Mouse (Mus musculus) hindbrain, embryonic 10.5 days (tissue): ENCODE data around the gene Gm26620. TPM values are rescaled to one million over a fixed set of nuclear protein-coding genes. Genes with fewer than 3 reads are reported as not detected.

Experiments used
- DNase-seq: peaks from one replicate; pipeline ENCODE4 v3.0.0-alpha.2; 2017; ENCODE audit warnings: low spot score
- H3K27ac ChIP-seq: fragments of 300-500 bp; sonication (generic); 2 replicates; pipeline ENCODE4 v1.5.1; 2016; ENCODE audit warnings: mild to moderate bottlenecking, moderate library complexity
- H3K27me3 ChIP-seq: fragments of 300-500 bp; sonication (generic); 2 replicates; pipeline ENCODE4 v1.6.1; 2016; ENCODE audit warnings: mild to moderate bottlenecking; ENCODE audit not compliant: poor library complexity, insufficient read depth, severe bottlenecking
- H3K36me3 ChIP-seq: fragments of 300-500 bp; sonication (generic); 2 replicates; pipeline ENCODE4 v1.6.1; 2016; ENCODE audit warnings: mild to moderate bottlenecking, moderate library complexity
- H3K4me1 ChIP-seq: fragments of 300-500 bp; sonication (generic); replicated peaks from 2 replicates; pipeline ENCODE4 v1.6.1; 2016; ENCODE audit warnings: mild to moderate bottlenecking
- H3K4me3 ChIP-seq: fragments of 300-500 bp; sonication (generic); 2 replicates; pipeline ENCODE4 v1.5.1; 2016; ENCODE audit warnings: mild to moderate bottlenecking, moderate library complexity
- H3K9me3 ChIP-seq: fragments of 300-500 bp; sonication (generic); 2 replicates; pipeline ENCODE4 v1.6.1; 2016; ENCODE audit warnings: mild to moderate bottlenecking, moderate library complexity
- WGBS: fragments of 180-500 bp; shearing (Covaris S2); methylation state at CpG from one replicate; pipeline ENCODE4 v1.1.7; 2016; 5-methylcytosine and 5-hydroxymethylcytosine counted together
- polyA plus RNA-seq: library from polyadenylated mRNA; unstranded; fragments of >200 nt; fragmentation: Nextera tagmentation; extraction: Ambion mirVana; gene quantifications from 2 replicates; pipeline ENCODE4 v1.2.1, GENCODE M21; 2016

Gene Gm26620
- polyA plus RNA-seq, 1 experiment from 2014 or later, result not detected

- H3K4me3 ChIP-seq, result no peak overlapping the region
Measured at GRCm38 (mm10) chr1:170862435-170862717, 22.5 kb upstream of the Gm26620 start.

DNA sequence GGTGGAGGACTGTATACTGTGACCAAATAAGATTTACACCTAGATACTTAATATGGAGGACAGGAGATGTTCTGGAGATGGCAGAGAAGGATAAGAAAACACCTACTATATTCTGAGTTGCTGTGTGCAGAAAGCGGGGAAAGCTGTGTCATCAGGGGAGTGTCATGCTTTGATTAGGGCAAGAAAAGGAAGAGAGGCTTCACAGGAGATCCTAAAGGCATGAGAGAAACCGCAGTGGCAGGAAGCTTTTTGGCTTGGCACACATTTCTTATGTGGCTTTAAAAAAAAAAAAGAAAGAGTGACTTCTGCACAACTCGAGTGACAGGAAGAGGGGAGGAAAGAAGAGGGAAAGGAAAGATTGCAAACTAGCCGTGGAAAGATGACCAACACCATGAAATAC, 21.8 kb upstream of the Gm26620 start:
- no peak overlapping the region for H3K27ac ChIP-seq
- DNase-seq, result no peak
- peaks cover 10% of the 10 kb centered on the region for H3K4me1 ChIP-seq
- no peaks in the 10 kb centered on the region for H3K36me3 ChIP-seq
- H3K9me3 ChIP-seq, result no peaks in the 10 kb centered on the region
- 73% methylated on average over 4 of the region's 4 CpGs for WGBS
- no peak overlapping the region for H3K4me3 ChIP-seq
- H3K27me3 ChIP-seq, result no peaks in the 10 kb centered on the region

More at GRCm38 (mm10) chr1:170862435-170862717, 22.5 kb upstream of the Gm26620 start:
- no peak overlapping the region for H3K27ac ChIP-seq
- no peaks in the 10 kb centered on the region for H3K27me3 ChIP-seq
- 77% methylated on average over 3 of the region's 3 CpGs for WGBS
- H3K4me1 ChIP-seq, result peaks cover 10% of the 10 kb centered on the region
- no peaks in the 10 kb centered on the region for H3K9me3 ChIP-seq
- no peak for DNase-seq
- no peaks in the 10 kb centered on the region for H3K36me3 ChIP-seq

GRCm38 (mm10) chr1:170864234-170864633, 20.6 kb upstream of the Gm26620 start:
- Histone ChIP-seq H3K27ac (no peak overlapping the region), H3K27me3 (no peaks in the 10 kb centered on the region), H3K4me3 (no peak overlapping the region), H3K9me3 (no peaks in the 10 kb centered on the region), H3K4me1 (peaks cover 10% of the 10 kb centered on the region), H3K36me3 (no peaks in the 10 kb centered on the region)
- no peak for DNase-seq

DNA sequence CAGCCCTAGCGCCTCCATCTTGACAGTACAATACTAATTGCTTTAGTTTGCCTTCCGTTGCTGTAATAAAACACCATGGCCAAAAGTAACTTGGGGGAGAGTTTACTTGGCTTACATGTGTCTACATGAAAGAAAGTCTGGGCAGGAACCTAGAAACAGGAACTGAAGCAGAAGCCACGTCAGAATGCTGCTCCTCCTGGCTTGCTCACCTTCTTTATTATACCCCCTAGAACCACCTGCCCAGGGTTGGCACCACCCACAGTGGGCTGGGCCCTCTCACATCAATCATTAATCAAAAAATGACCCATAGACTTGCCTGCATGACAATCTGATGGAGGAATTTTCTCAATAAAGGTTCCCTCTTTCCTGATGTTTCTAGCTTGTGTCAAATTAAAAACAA, 20.1 kb upstream of the Gm26620 start:
- Histone ChIP-seq H3K4me3 (no peak overlapping the region), H3K36me3 (no peaks in the 10 kb centered on the region), H3K4me1 (peaks cover 10% of the 10 kb centered on the region), H3K9me3 (no peaks in the 10 kb centered on the region), H3K27me3 (no peaks in the 10 kb centered on the region), H3K27ac (no peak overlapping the region)
- WGBS, result 81% methylated on average over 3 of the region's 3 CpGs
- no peak for DNase-seq

- no peak for DNase-seq
- H3K4me1 ChIP-seq, result peaks cover 10% of the 10 kb centered on the region
- no peaks in the 10 kb centered on the region for H3K27me3 ChIP-seq
- WGBS, result 89% methylated on average over 5 of the region's 5 CpGs
- no peak overlapping the region for H3K27ac ChIP-seq
- no peaks in the 10 kb centered on the region for H3K36me3 ChIP-seq
- no peak overlapping the region for H3K4me3 ChIP-seq
- no peaks in the 10 kb centered on the region for H3K9me3 ChIP-seq
Measured at GRCm38 (mm10) chr1:170865406-170865805, 19.5 kb upstream of the Gm26620 start.

- H3K27me3 ChIP-seq, result no peaks in the 10 kb centered on the region
- no peaks in the 10 kb centered on the region for H3K9me3 ChIP-seq
- 4% methylated on average over 30 of the region's 30 CpGs for WGBS
- peaks cover 10% of the 10 kb centered on the region for H3K36me3 ChIP-seq
- H3K4me3 ChIP-seq, result peak overlapping the region; percentile 90
- no peak for DNase-seq
- H3K27ac ChIP-seq, result peak overlapping the region; percentile 83
- H3K4me1 ChIP-seq, result peaks cover 10% of the 10 kb centered on the region
Measured at GRCm38 (mm10) chr1:170866992-170867690, 17.7 kb upstream of the Gm26620 start.

DNA sequence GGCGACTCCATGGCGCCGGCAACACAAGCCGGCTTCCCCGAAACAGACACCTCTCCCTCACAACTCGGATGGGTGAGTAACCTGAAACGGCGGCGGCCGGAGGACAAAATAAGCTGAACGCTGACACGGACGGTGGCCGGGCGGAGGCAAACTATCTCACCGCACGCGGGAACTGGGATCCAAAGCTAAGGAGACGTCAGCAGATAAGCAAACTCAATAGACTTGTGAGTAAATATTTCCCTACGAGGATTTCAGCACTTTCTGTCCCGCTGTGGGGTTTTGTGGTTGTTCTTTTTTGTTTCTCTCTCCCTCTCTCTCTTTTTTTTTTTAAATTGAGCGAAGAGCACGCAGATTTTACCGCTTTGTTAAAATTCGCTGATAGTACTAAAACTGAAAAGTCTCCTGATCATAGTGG, 17.2 kb upstream of the Gm26620 start, which contains the start of gene Atf6:
Gene Atf6 (minus strand): TSS at position 81 of the 415 bp plus-strand sequence.
- Histone ChIP-seq H3K27me3 (no peaks in the 10 kb centered on the region), H3K4me1 (peaks cover 10% of the 10 kb centered on the region), H3K27ac (peak within 1 kb of the TSS; percentile 83), H3K4me3 (peak within 1 kb of the TSS; percentile 90), H3K36me3 (peaks cover 15% of the 10 kb centered on the region), H3K9me3 (no peaks in the 10 kb centered on the region)
- 0% methylated on average over 25 of the region's 25 CpGs for WGBS
- peak; percentile 95 for DNase-seq

GRCm38 (mm10) chr1:170868107-170868904, 16.6 kb upstream of the Gm26620 start:
- WGBS, result 1% methylated on average over 33 of the region's 33 CpGs
- Histone ChIP-seq H3K36me3 (peaks cover 15% of the 10 kb centered on the region), H3K9me3 (no peaks in the 10 kb centered on the region), H3K4me3 (peak overlapping the region; percentile 90), H3K27me3 (no peaks in the 10 kb centered on the region), H3K27ac (peak overlapping the region; percentile 83), H3K4me1 (peaks cover 10% of the 10 kb centered on the region)
- peak; percentile 77 for DNase-seq

DNA sequence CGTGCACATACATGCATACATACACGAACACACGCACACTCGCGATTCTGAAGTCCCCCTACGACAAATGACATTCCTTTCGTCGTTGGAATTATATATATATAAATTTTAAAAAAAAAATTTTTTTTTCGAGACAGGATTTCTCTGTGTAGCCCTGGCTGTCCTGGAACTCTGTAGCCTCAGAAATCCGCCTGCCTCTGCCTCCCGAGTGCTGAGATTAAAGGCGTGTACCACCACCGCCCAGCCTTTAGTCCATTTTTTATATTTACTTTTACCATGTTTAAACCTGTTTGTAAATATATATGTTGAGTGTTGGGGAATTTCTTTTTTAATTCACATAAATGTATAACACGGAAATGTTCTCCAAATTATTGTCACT, 16.0 kb upstream of the Gm26620 start:
- Histone ChIP-seq H3K27me3 (no peaks in the 10 kb centered on the region), H3K27ac (peak overlapping the region; percentile 83), H3K4me1 (peaks cover 10% of the 10 kb centered on the region), H3K9me3 (no peaks in the 10 kb centered on the region), H3K36me3 (peaks cover 20% of the 10 kb centered on the region), H3K4me3 (peak overlapping the region; percentile 90)
- DNase-seq, result no peak
- WGBS, result 22% methylated on average over 14 of the region's 14 CpGs

GRCm38 (mm10) chr1:170871402-170871801, 13.5 kb upstream of the Gm26620 start:
- peaks cover 43% of the 10 kb centered on the region for H3K36me3 ChIP-seq
- peaks cover 8% of the 10 kb centered on the region for H3K4me1 ChIP-seq
- 84% methylated on average over 6 of the region's 6 CpGs for WGBS
- DNase-seq, result no peak
- H3K27ac ChIP-seq, result no peak overlapping the region
- no peaks in the 10 kb centered on the region for H3K9me3 ChIP-seq
- H3K4me3 ChIP-seq, result no peak overlapping the region
- H3K27me3 ChIP-seq, result no peaks in the 10 kb centered on the region

DNA sequence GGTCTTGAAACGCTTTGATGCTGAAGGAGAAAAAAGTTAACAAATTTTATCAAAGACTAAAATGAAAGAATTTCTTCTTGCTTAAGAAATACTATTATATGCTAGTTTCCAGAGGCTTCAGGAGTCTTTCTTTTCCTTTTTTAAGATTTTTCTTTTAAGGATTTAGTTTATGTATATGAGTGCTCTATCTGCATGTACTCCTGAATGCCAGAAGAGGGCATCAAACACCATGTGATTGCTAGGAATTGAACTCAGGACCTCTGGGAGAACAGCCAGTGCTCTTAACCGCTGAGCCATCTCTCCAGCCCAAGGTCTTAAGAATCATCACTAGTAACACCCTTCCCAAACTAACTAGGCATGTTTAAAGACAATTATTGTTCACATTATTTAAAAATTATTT, 12.9 kb upstream of the Gm26620 start:
- peaks cover 49% of the 10 kb centered on the region for H3K36me3 ChIP-seq
- WGBS, result 95% methylated on average over 2 of the region's 2 CpGs
- no peaks in the 10 kb centered on the region for H3K27me3 ChIP-seq
- H3K27ac ChIP-seq, result no peak overlapping the region
- H3K4me1 ChIP-seq, result peaks cover 2% of the 10 kb centered on the region
- DNase-seq, result no peak
- no peak overlapping the region for H3K4me3 ChIP-seq
- no peaks in the 10 kb centered on the region for H3K9me3 ChIP-seq

GRCm38 (mm10) chr1:170875676-170876075, 9.2 kb upstream of the Gm26620 start:
- Histone ChIP-seq H3K27me3 (no peaks in the 10 kb centered on the region), H3K4me1 (no peaks in the 10 kb centered on the region), H3K27ac (no peak overlapping the region), H3K36me3 (peaks cover 79% of the 10 kb centered on the region), H3K4me3 (no peak overlapping the region), H3K9me3 (no peaks in the 10 kb centered on the region)
- 90% methylated on average over 3 of the region's 3 CpGs for WGBS
- DNase-seq, result no peak

- no peaks in the 10 kb centered on the region for H3K9me3 ChIP-seq
- no peak overlapping the region for H3K4me3 ChIP-seq
- no peaks in the 10 kb centered on the region for H3K4me1 ChIP-seq
- no peaks in the 10 kb centered on the region for H3K27me3 ChIP-seq
- no peak for DNase-seq
- H3K27ac ChIP-seq, result no peak overlapping the region
- WGBS, result 95% methylated on average over 5 of the region's 5 CpGs
- peaks cover 83% of the 10 kb centered on the region for H3K36me3 ChIP-seq
Measured at GRCm38 (mm10) chr1:170876906-170877305, 8.0 kb upstream of the Gm26620 start.
